Mouse (Mus musculus) liver, adult 2 months (tissue): ENCODE data around the gene Tbx6.

ENCODE experiments used
- CTCF ChIP-seq: fragments of 200-500 bp; IDR thresholded peaks from 2 replicates; pipeline ENCODE4 v1.5.1; 2011; ENCODE audit warnings: low read depth, low read length, control low read depth
- POLR2A ChIP-seq: fragments of 200-500 bp; IDR thresholded peaks from 2 replicates; pipeline ENCODE4 v1.6.1; 2011; ENCODE audit warnings: low read length, control low read depth; ENCODE audit not compliant: insufficient read depth; ENCODE audit errors: extremely low read depth

DNA sequence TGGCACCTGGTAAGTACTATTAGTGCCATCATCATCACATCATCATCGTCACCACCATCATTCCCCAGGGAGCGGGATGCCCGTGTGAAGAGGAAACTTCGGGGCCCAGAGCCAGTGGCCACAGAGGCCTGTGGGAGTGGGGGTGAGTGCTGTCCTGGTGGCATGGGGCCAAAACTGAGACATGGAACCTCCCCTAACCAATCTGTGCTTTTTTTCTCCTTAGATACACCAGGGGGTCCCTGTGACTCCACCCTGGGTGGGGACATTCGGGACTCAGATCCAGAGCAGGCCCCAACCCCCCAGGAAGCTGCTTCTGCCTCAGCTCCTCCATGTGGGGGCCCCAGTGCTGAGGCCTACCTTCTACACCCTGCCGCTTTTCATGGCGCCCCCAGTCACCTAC, 3.2 kb downstream of the Tbx6 start:
- TF ChIP-seq POLR2A (no peak), CTCF (no peak)
